Mouse (Mus musculus) heart, adult 2 months (tissue): Measurements from ENCODE around the gene Mfsd1.

Source experiments
- CTCF ChIP-seq: fragments of 200-600 bp; IDR thresholded peaks from 2 replicates; pipeline ENCODE4 v1.8.1; 2022; ENCODE audit warnings: antibody characterized with exemption, mild to moderate bottlenecking, moderate library complexity
- EP300 ChIP-seq: fragments of 200-500 bp; IDR thresholded peaks from 2 replicates; pipeline ENCODE4 v1.6.1; 2011; ENCODE audit warnings: low read depth, low read length, control low read depth; ENCODE audit not compliant: insufficient read depth
- POLR2A ChIP-seq: fragments of 200-500 bp; IDR thresholded peaks from 2 replicates; pipeline ENCODE4 v1.6.1; 2011; ENCODE audit warnings: mild to moderate bottlenecking, low read depth, low read length, control low read depth; ENCODE audit not compliant: insufficient read depth

GRCm38 (mm10) chr3:67583846-67584186 lies 1.3 kb downstream of the Mfsd1 start:
- TF ChIP-seq CTCF (no peak), EP300 (no peak), POLR2A (no peak)
